Mouse (Mus musculus) bone marrow, adult 2 months (tissue): Measurements from ENCODE around the gene Cfap300. TPM values are rescaled to one million over a fixed set of nuclear protein-coding genes. Genes with fewer than 3 reads are reported as not detected.

Experiments
- H3K27ac ChIP-seq: fragments of 200-500 bp; 2 replicates; pipeline ENCODE4 v1.5.1; 2012; ENCODE audit warnings: low read depth, mild to moderate bottlenecking, control low read depth, inconsistent platforms, low read length; ENCODE audit not compliant: control insufficient read depth, poor library complexity, insufficient read depth
- H3K4me1 ChIP-seq: fragments of 200-500 bp; 2 replicates; pipeline ENCODE4 v1.6.1; 2011; ENCODE audit warnings: low read length; ENCODE audit not compliant: control insufficient read depth, insufficient read depth
- H3K4me3 ChIP-seq: fragments of 200-500 bp; replicated peaks from 2 replicates; pipeline ENCODE3; 2011; ENCODE audit warnings: mild to moderate bottlenecking, low read depth, low read length, control low read depth; ENCODE audit not compliant: control insufficient read depth
- CTCF ChIP-seq: fragments of 200-500 bp; IDR thresholded peaks from 2 replicates; pipeline ENCODE4 v1.5.1; 2011; ENCODE audit warnings: low read length, control low read depth; ENCODE audit not compliant: control insufficient read depth, insufficient read depth
- POLR2A ChIP-seq: fragments of 200-500 bp; IDR thresholded peaks from 2 replicates; pipeline ENCODE4 v1.6.1; 2011; ENCODE audit warnings: low read depth, mild to moderate bottlenecking, control low read depth, low read length, borderline replicate concordance; ENCODE audit not compliant: control insufficient read depth
- WGBS: fragments of 180-500 bp; shearing (Covaris S2); methylation state at CpG from one replicate; pipeline ENCODE4 v1.1.7; 2018; 5-methylcytosine and 5-hydroxymethylcytosine counted together
- polyA plus RNA-seq: library from polyadenylated mRNA; stranded (reverse); fragments of >200 nt; gene quantifications from 2 replicates; pipeline ENCODE4 v1.2.4, GENCODE M21; 2011; ENCODE audit warnings: low replicate concordance; ENCODE audit not compliant: missing spikeins, insufficient read depth, insufficient read length

Gene Cfap300
- polyA plus RNA-seq, 1 experiment = not detected

GRCm38 (mm10) chr9:7994275-7994674, 48.3 kb downstream of the Cfap300 start:
- Histone ChIP-seq H3K4me1 (no peaks in the 10 kb centered on the region), H3K27ac (no peak overlapping the region), H3K4me3 (no peak overlapping the region)
- 70% methylated on average over 5 of the region's 5 CpGs for WGBS
- TF ChIP-seq POLR2A (no peak), CTCF (no peak)

DNA sequence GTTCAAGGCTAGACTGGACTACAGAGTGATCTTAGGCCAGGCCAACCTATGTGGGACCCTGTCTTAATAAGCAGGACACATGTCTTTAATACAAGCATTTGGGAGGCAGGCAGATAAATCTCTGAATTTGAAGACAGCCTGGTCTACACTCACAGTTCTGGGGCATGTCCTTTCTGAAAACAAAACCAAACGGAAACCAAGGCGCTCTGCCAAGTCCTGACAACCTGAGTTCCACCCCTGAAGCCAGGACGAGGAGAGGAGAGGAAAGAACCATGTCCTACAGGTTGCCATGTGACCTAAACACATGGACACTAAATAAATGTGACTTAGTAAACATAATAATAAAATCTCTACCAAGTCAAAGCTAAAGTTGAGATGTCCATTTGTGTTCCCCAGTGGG, 50.0 kb downstream of the Cfap300 start:
- H3K4me1 ChIP-seq = no peaks in the 10 kb centered on the region
- H3K4me3 ChIP-seq = no peak overlapping the region
- WGBS = 50% methylated on average over 3 of the region's 3 CpGs
- no peak for TF ChIP-seq CTCF
- no peak for TF ChIP-seq POLR2A
- H3K27ac ChIP-seq = no peak overlapping the region

GRCm38 (mm10) chr9:7990897-7991296, 51.7 kb downstream of the Cfap300 start:
- TF ChIP-seq CTCF (no peak), POLR2A (no peak)
- Histone ChIP-seq H3K27ac (no peak overlapping the region), H3K4me1 (no peaks in the 10 kb centered on the region)

GRCm38 (mm10) chr9:7987119-7987518, 55.5 kb downstream of the Cfap300 start:
- no peaks in the 10 kb centered on the region for H3K4me1 ChIP-seq
- H3K27ac ChIP-seq = no peak overlapping the region
- no peak overlapping the region for H3K4me3 ChIP-seq
- no peak for TF ChIP-seq POLR2A
- no peak for TF ChIP-seq CTCF
- 67% methylated on average over 5 of the region's 5 CpGs for WGBS

More at GRCm38 (mm10) chr9:7990897-7991296, 51.7 kb downstream of the Cfap300 start:
- H3K4me3 ChIP-seq = no peak overlapping the region
- 73% methylated on average over 4 of the region's 4 CpGs for WGBS

DNA sequence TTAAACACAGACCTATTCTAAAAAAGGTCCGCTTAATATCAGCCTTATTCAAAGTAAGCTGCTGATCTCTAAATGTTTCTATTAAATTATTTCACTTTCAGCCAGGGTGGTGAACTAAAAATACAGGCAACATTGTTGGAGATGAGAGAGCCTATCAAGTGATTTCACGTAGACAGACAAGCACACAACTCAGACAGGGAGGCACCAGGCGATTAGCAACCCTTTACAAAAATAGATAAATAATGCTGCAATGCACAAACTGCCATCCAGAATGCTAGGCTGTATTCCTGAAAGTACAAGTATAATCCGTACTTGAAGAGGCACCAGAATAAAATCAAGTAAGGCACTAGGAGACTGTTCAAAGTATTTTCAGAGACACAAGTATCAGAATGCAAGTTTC, 58.3 kb downstream of the Cfap300 start:
- H3K4me1 ChIP-seq = no peaks in the 10 kb centered on the region
- TF ChIP-seq POLR2A (no peak), CTCF (no peak)
- H3K4me3 ChIP-seq = no peak overlapping the region
- no peak overlapping the region for H3K27ac ChIP-seq
- 76% methylated on average over 4 of the region's 4 CpGs for WGBS

GRCm38 (mm10) chr9:7983665-7984064, 59.0 kb downstream of the Cfap300 start:
- Histone ChIP-seq H3K27ac (no peak overlapping the region), H3K4me1 (no peaks in the 10 kb centered on the region), H3K4me3 (no peak overlapping the region)
- no peak for TF ChIP-seq POLR2A
- no peak for TF ChIP-seq CTCF
- WGBS = 46% methylated on average over 2 of the region's 2 CpGs

DNA sequence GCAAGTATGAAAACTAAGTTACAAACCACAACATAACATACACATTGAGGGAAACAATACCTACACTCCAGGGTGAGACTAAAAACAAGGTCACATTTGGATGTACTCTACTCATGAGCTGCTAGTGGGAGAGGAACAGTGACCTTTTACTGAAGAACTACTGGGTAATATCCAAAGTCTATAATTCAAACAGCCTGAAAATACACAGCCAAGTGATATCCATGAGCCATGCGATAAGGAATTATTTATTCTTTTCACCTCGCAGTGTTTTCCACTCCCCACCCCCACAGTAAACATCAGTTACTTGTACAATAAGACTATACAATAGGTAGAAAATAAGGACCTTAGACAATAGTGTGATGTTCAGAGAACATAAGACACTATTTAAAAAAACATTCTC, 62.5 kb downstream of the Cfap300 start:
- Histone ChIP-seq H3K4me1 (no peaks in the 10 kb centered on the region), H3K27ac (no peak overlapping the region), H3K4me3 (no peak overlapping the region)
- 73% methylated on average over 2 of the region's 2 CpGs for WGBS
- TF ChIP-seq CTCF (no peak), POLR2A (no peak)

DNA sequence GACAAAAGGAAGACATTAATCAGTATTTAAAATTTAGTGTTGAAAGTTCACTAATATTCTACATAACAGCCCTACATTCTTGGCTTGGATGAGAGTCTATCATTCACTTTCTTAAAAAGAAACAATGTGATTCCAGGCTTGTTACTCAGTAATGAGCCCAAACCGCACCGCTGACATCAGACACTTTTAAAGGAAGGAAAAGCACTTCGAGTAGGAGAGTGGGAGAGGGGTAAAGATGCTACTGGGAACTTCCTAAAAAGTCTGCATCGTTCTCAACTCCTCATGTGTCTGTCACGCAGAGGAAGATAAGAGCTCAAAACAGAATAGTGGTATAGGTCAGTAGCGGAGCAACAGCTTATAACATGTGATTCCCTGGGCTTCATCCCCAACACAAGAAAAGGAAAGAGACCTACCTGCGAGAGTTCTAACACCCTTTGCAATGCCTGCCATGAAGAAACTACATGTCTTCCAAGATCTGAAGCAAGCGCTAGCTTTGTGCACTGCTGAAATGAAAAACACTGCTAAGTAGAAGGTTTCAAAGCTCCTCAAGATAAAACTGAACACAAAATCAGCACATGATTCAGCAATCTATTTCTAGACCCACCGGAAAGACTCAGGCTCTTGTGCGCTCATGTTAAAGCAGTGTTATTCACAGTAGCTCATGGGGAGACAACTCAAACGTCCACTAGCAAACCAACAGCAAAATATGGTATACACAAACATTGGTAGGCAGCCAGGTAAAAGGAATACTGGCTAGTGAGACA, 63.3 kb downstream of the Cfap300 start:
- TF ChIP-seq POLR2A (no peak), CTCF (no peak)
- no peaks in the 10 kb centered on the region for H3K4me1 ChIP-seq
- H3K27ac ChIP-seq = no peak overlapping the region
- H3K4me3 ChIP-seq = no peak overlapping the region
- 60% methylated on average over 11 of the region's 11 CpGs for WGBS
